Mouse (Mus musculus): ENCODE results near the gene Pecam1. TPM values are rescaled to one million over a fixed set of nuclear protein-coding genes. Genes with fewer than 3 reads are reported as not detected.

Gene Pecam1
- polyA plus RNA-seq, 1 experiment from 2014 or later, result 48.2 TPM

DNA sequence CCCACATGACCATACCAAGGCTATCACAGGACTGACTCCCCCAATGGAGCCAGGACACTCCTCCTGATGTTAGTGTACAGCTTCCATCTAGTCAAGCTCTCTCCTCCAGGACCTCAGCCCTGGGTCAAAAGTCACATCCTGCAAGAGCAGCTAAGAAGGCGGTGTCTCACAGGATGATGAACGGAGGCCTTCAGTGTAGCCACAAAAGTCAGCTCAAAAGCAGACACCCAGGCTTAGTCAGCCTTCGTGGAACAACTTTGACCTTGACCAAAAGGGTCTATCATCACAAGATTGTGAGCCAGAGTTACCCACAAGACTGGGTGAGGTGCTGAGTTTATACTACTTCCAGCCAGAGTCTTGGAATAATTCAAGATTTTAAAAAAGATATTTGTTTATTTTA, 42.6 kb downstream of the Pecam1 start:
- Histone ChIP-seq H3K36me3 (ENCODE audit: control insufficient read depth, insufficient read depth, low read length) (no peaks in the 10 kb centered on the region), H3K4me2 (ENCODE audit: low read depth, low read length) (no peak overlapping the region), H3K4me3 (ENCODE audit: low read length) (no peak overlapping the region), H3K27me3 (replicated peaks; ENCODE audit: control insufficient read depth, insufficient read depth, low read length) (no peaks in the 10 kb centered on the region), H3K9me3 (ENCODE audit: control insufficient read depth, low read length) (no peaks in the 10 kb centered on the region), H3K4me1 (ENCODE audit: control insufficient read depth, insufficient read depth, low read length) (peaks cover 6% of the 10 kb centered on the region; the same call in 1 of the 2 replicates), H3K9ac (ENCODE audit: low read depth, low read length) (no peak overlapping the region), H3K27ac (ENCODE audit: low read length) (no peak overlapping the region)
- ATAC-seq, result no peak
- WGBS, result 46% methylated on average over 3 of the region's 3 CpGs

- no peak for ATAC-seq
- WGBS, result 81% methylated on average over 8 of the region's 8 CpGs
- Histone ChIP-seq H3K36me3 (ENCODE audit: control insufficient read depth, insufficient read depth, low read length) (no peaks in the 10 kb centered on the region), H3K4me2 (ENCODE audit: low read depth, low read length) (no peak overlapping the region), H3K4me3 (ENCODE audit: low read length) (no peak overlapping the region), H3K9ac (ENCODE audit: low read depth, low read length) (no peak overlapping the region), H3K27me3 (replicated peaks; ENCODE audit: control insufficient read depth, insufficient read depth, low read length) (no peaks in the 10 kb centered on the region), H3K4me1 (ENCODE audit: control insufficient read depth, insufficient read depth, low read length) (peaks cover 6% of the 10 kb centered on the region; the same call in 1 of the 2 replicates), H3K9me3 (ENCODE audit: control insufficient read depth, low read length) (no peaks in the 10 kb centered on the region), H3K27ac (ENCODE audit: low read length) (no peak overlapping the region)
Measured at GRCm38 (mm10) chr11:106707085-106707484, 43.3 kb downstream of the Pecam1 start.

DNA sequence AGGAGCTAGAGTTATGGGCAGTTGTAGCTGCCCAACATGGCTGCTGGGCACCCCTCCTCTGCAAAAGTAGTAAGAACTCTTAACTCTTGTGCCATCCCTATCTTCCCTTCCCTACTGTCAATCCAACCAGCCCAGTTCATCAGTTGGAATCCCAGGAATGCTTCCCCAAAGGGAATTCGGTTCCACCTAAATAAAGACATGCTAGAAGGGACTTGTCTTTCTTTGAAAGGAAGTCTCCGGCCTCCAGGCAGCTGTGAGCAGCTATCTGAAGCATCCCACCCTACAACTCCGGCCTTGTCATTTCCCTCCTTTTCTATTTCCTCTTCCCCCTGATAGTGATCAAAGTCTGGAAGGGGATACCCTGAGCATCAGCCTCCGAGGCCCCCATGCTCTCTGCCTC, 44.2 kb downstream of the Pecam1 start:
- Histone ChIP-seq H3K4me1 (ENCODE audit: control insufficient read depth, insufficient read depth, low read length) (peaks cover 6% of the 10 kb centered on the region; the same call in 1 of the 2 replicates), H3K4me3 (ENCODE audit: low read length) (no peak overlapping the region), H3K9me3 (ENCODE audit: control insufficient read depth, low read length) (no peaks in the 10 kb centered on the region), H3K27me3 (replicated peaks; ENCODE audit: control insufficient read depth, insufficient read depth, low read length) (no peaks in the 10 kb centered on the region), H3K36me3 (ENCODE audit: control insufficient read depth, insufficient read depth, low read length) (no peaks in the 10 kb centered on the region), H3K4me2 (ENCODE audit: low read depth, low read length) (no peak overlapping the region), H3K9ac (ENCODE audit: low read depth, low read length) (no peak overlapping the region), H3K27ac (ENCODE audit: low read length) (no peak overlapping the region)
- WGBS, result 48% methylated on average over 4 of the region's 4 CpGs
- ATAC-seq, result no peak

GRCm38 (mm10) chr11:106704399-106705111, 45.9 kb downstream of the Pecam1 start:
- no peaks in the 10 kb centered on the region for H3K36me3 ChIP-seq (ENCODE audit: control insufficient read depth, insufficient read depth, low read length)
- H3K9ac ChIP-seq (ENCODE audit: low read depth, low read length), result no peak overlapping the region
- H3K9me3 ChIP-seq (ENCODE audit: control insufficient read depth, low read length), result no peaks in the 10 kb centered on the region
- H3K4me2 ChIP-seq (ENCODE audit: low read depth, low read length), result no peak overlapping the region
- H3K27ac ChIP-seq (ENCODE audit: low read length), result no peak overlapping the region
- H3K27me3 ChIP-seq (replicated peaks; ENCODE audit: control insufficient read depth, insufficient read depth, low read length), result no peaks in the 10 kb centered on the region
- H3K4me1 ChIP-seq (ENCODE audit: control insufficient read depth, insufficient read depth, low read length), result peaks cover 3% of the 10 kb centered on the region; the same call in 1 of the 2 replicates
- WGBS, result 68% methylated on average over 9 of the region's 9 CpGs
- ATAC-seq, result no peak
- no peak overlapping the region for H3K4me3 ChIP-seq (ENCODE audit: low read length)

GRCm38 (mm10) chr11:106703931-106704330, 46.5 kb downstream of the Pecam1 start:
- H3K27ac ChIP-seq (ENCODE audit: low read length), result no peak overlapping the region
- H3K27me3 ChIP-seq (replicated peaks; ENCODE audit: control insufficient read depth, insufficient read depth, low read length), result no peaks in the 10 kb centered on the region
- no peak overlapping the region for H3K9ac ChIP-seq (ENCODE audit: low read depth, low read length)
- 91% methylated on average over 7 of the region's 7 CpGs for WGBS
- H3K4me1 ChIP-seq (ENCODE audit: control insufficient read depth, insufficient read depth, low read length), result no peaks in the 10 kb centered on the region
- no peak overlapping the region for H3K4me3 ChIP-seq (ENCODE audit: low read length)
- H3K9me3 ChIP-seq (ENCODE audit: control insufficient read depth, low read length), result no peaks in the 10 kb centered on the region
- H3K4me2 ChIP-seq (ENCODE audit: low read depth, low read length), result no peak overlapping the region
- ATAC-seq, result no peak
- no peaks in the 10 kb centered on the region for H3K36me3 ChIP-seq (ENCODE audit: control insufficient read depth, insufficient read depth, low read length)

GRCm38 (mm10) chr11:106702584-106702983, 47.8 kb downstream of the Pecam1 start:
- Histone ChIP-seq H3K4me3 (ENCODE audit: low read length) (no peak overlapping the region), H3K27ac (ENCODE audit: low read length) (no peak overlapping the region), H3K27me3 (replicated peaks; ENCODE audit: control insufficient read depth, insufficient read depth, low read length) (no peaks in the 10 kb centered on the region), H3K4me1 (ENCODE audit: control insufficient read depth, insufficient read depth, low read length) (no peaks in the 10 kb centered on the region), H3K9me3 (ENCODE audit: control insufficient read depth, low read length) (no peaks in the 10 kb centered on the region), H3K4me2 (ENCODE audit: low read depth, low read length) (no peak overlapping the region), H3K9ac (ENCODE audit: low read depth, low read length) (no peak overlapping the region), H3K36me3 (ENCODE audit: control insufficient read depth, insufficient read depth, low read length) (no peaks in the 10 kb centered on the region)
- WGBS, result 84% methylated on average over 3 of the region's 3 CpGs
- no peak for ATAC-seq

GRCm38 (mm10) chr11:106701589-106701988, 48.8 kb downstream of the Pecam1 start:
- Histone ChIP-seq H3K9me3 (ENCODE audit: control insufficient read depth, low read length) (no peaks in the 10 kb centered on the region), H3K36me3 (ENCODE audit: control insufficient read depth, insufficient read depth, low read length) (no peaks in the 10 kb centered on the region), H3K9ac (ENCODE audit: low read depth, low read length) (no peak overlapping the region), H3K4me2 (ENCODE audit: low read depth, low read length) (no peak overlapping the region), H3K4me3 (ENCODE audit: low read length) (no peak overlapping the region), H3K27me3 (replicated peaks; ENCODE audit: control insufficient read depth, insufficient read depth, low read length) (no peaks in the 10 kb centered on the region), H3K27ac (ENCODE audit: low read length) (no peak overlapping the region), H3K4me1 (ENCODE audit: control insufficient read depth, insufficient read depth, low read length) (no peaks in the 10 kb centered on the region)
- no peak for ATAC-seq
- 78% methylated on average over 9 of the region's 9 CpGs for WGBS

- 93% methylated on average over 9 of the region's 9 CpGs for WGBS
- ATAC-seq, result no peak
Measured at GRCm38 (mm10) chr11:106699083-106699482, 51.3 kb downstream of the Pecam1 start.

DNA sequence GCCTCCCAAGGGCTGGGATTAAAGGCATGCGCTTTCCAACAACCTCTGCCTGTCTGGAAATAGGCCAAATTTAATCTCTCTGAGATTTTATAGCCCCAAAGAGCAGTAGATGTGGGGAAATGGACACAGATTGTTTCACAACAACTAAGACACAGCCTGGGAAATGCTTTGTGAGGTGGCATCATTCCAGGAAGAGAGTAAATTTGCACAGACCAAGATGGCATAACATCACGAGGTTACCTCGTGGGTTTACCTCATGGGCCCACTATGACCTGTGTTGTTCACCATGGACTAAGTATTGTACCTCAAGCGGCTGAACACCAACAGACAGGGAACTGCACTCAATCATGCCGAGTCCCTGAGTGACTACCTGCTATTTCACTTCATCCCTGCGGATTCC, 52.1 kb downstream of the Pecam1 start:
- Histone ChIP-seq H3K9ac (ENCODE audit: low read depth, low read length) (no peak overlapping the region), H3K4me3 (ENCODE audit: low read length) (no peak overlapping the region), H3K36me3 (ENCODE audit: control insufficient read depth, insufficient read depth, low read length) (no peaks in the 10 kb centered on the region; the same call in 1 of the 2 replicates), H3K4me2 (ENCODE audit: low read depth, low read length) (no peak overlapping the region), H3K27ac (ENCODE audit: low read length) (no peak overlapping the region), H3K27me3 (replicated peaks; ENCODE audit: control insufficient read depth, insufficient read depth, low read length) (no peaks in the 10 kb centered on the region), H3K4me1 (ENCODE audit: control insufficient read depth, insufficient read depth, low read length) (no peaks in the 10 kb centered on the region), H3K9me3 (ENCODE audit: control insufficient read depth, low read length) (no peaks in the 10 kb centered on the region)
- 87% methylated on average over 6 of the region's 6 CpGs for WGBS
- no peak for ATAC-seq

More at GRCm38 (mm10) chr11:106699083-106699482, 51.3 kb downstream of the Pecam1 start:
- Histone ChIP-seq H3K9me3 (ENCODE audit: control insufficient read depth, low read length) (no peaks in the 10 kb centered on the region), H3K9ac (ENCODE audit: low read depth, low read length) (no peak overlapping the region), H3K36me3 (ENCODE audit: control insufficient read depth, insufficient read depth, low read length) (no peaks in the 10 kb centered on the region; the same call in 1 of the 2 replicates), H3K4me2 (ENCODE audit: low read depth, low read length) (no peak overlapping the region), H3K27me3 (replicated peaks; ENCODE audit: control insufficient read depth, insufficient read depth, low read length) (no peaks in the 10 kb centered on the region), H3K27ac (ENCODE audit: low read length) (no peak overlapping the region), H3K4me1 (ENCODE audit: control insufficient read depth, insufficient read depth, low read length) (no peaks in the 10 kb centered on the region), H3K4me3 (ENCODE audit: low read length) (no peak overlapping the region)

GRCm38 (mm10) chr11:106695917-106696316, 54.5 kb downstream of the Pecam1 start:
- WGBS, result 87% methylated on average over 3 of the region's 3 CpGs
- H3K9me3 ChIP-seq (ENCODE audit: control insufficient read depth, low read length), result no peaks in the 10 kb centered on the region
- no peaks in the 10 kb centered on the region for H3K27me3 ChIP-seq (replicated peaks; ENCODE audit: control insufficient read depth, insufficient read depth, low read length)
- no peaks in the 10 kb centered on the region for H3K4me1 ChIP-seq (ENCODE audit: control insufficient read depth, insufficient read depth, low read length)
- H3K4me3 ChIP-seq (ENCODE audit: low read length), result no peak overlapping the region
- no peak overlapping the region for H3K9ac ChIP-seq (ENCODE audit: low read depth, low read length)
- no peak overlapping the region for H3K4me2 ChIP-seq (ENCODE audit: low read depth, low read length)
- no peak overlapping the region for H3K27ac ChIP-seq (ENCODE audit: low read length)
- no peaks in the 10 kb centered on the region; the same call in 1 of the 2 replicates for H3K36me3 ChIP-seq (ENCODE audit: control insufficient read depth, insufficient read depth, low read length)
- ATAC-seq, result no peak

Data from intestine, embryonic 16.5 days (tissue).